Mouse (Mus musculus) liver, adult 2 months (tissue): ENCODE data around the gene Duoxa1.

ENCODE experiments used
- CTCF ChIP-seq: fragments of 200-500 bp; IDR thresholded peaks from 2 replicates; pipeline ENCODE4 v1.5.1; 2011; ENCODE audit warnings: low read depth, low read length, control low read depth
- POLR2A ChIP-seq: fragments of 200-500 bp; IDR thresholded peaks from 2 replicates; pipeline ENCODE4 v1.6.1; 2011; ENCODE audit warnings: low read length, control low read depth; ENCODE audit not compliant: insufficient read depth; ENCODE audit errors: extremely low read depth

DNA sequence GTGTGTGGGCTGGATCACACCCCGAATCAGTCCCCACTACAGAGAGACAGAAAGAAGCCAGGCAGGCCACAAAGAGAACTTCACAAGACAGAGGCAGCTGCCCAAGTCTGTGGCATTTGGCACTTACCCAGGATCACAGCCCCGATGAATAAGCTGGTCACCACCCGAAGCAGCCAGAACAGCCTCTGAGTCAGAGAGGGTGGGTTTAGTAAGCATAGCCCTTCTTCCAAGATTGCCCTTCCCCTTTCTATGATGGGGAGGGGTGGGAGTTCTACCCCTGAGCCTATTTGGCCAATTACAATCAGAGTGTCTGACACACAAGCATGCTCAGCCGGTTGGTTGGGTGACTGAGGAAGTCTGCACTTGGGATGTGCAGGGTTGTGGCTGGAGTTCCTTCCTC is 7.3 kb downstream of the Duoxa1 start:
- TF ChIP-seq CTCF (no peak), POLR2A (no peak)
